Mouse (Mus musculus) heart, embryonic 15.5 days (tissue): Measurements from ENCODE around the gene Lmo4. TPM values are rescaled to one million over a fixed set of nuclear protein-coding genes. Genes with fewer than 3 reads are reported as not detected.

Experiments used
- ATAC-seq: fragments of 200-750 bp; cut with Nextera tagmentation; replicated peaks from 2 replicates; pipeline ENCODE4 v1.8.0; 2017; ENCODE audit warnings: low read depth, moderate TSS enrichment; ENCODE audit not compliant: insufficient number of reproducible peaks, insufficient read depth, low FRiP score
- H3K27ac ChIP-seq: fragments of 300-500 bp; sonication (generic); 2 replicates; pipeline ENCODE4 v1.5.1; 2015; ENCODE audit warnings: mild to moderate bottlenecking, inconsistent platforms
- H3K27me3 ChIP-seq: fragments of 300-500 bp; sonication (generic); 2 replicates; pipeline ENCODE4 v1.6.1; 2015; ENCODE audit warnings: inconsistent platforms
- H3K36me3 ChIP-seq: fragments of 300-500 bp; sonication (generic); 2 replicates; pipeline ENCODE4 v1.6.1; 2015; ENCODE audit warnings: mild to moderate bottlenecking, inconsistent platforms
- H3K4me1 ChIP-seq: fragments of 300-500 bp; sonication (generic); replicated peaks from 2 replicates; pipeline ENCODE4 v1.6.1; 2015; ENCODE audit warnings: inconsistent platforms
- H3K4me2 ChIP-seq: fragments of 300-500 bp; sonication (generic); 2 replicates; pipeline ENCODE4 v1.6.1; 2015; ENCODE audit warnings: inconsistent platforms, mild to moderate bottlenecking, moderate library complexity
- H3K4me3 ChIP-seq: fragments of 300-500 bp; sonication (generic); 2 replicates; pipeline ENCODE4 v1.5.1; 2015; ENCODE audit warnings: mild to moderate bottlenecking, inconsistent platforms
- H3K9ac ChIP-seq: fragments of 300-500 bp; sonication (generic); 2 replicates; pipeline ENCODE4 v1.6.1; 2015; ENCODE audit warnings: mild to moderate bottlenecking, inconsistent platforms
- H3K9me3 ChIP-seq: fragments of 300-500 bp; sonication (generic); replicated peaks from 2 replicates; pipeline ENCODE4 v1.6.1; 2016; ENCODE audit warnings: inconsistent platforms
- whole genome bisulfite sequencing: fragments of 180-500 bp; shearing (Covaris S2); methylation state at CpG from one replicate; pipeline ENCODE4 v1.1.7; 2015; ENCODE audit warnings: mixed read lengths; 5-methylcytosine and 5-hydroxymethylcytosine counted together
- polyA plus RNA-seq: library from polyadenylated mRNA; unstranded; fragments of >200 nt; fragmentation: Nextera tagmentation; extraction: Ambion mirVana; gene quantifications from 2 replicates; pipeline ENCODE4 v1.2.1, GENCODE M21; 2015

Lmo4 gene
- polyA plus RNA-seq, 1 experiment from 2014 or later: 43.5 TPM

DNA sequence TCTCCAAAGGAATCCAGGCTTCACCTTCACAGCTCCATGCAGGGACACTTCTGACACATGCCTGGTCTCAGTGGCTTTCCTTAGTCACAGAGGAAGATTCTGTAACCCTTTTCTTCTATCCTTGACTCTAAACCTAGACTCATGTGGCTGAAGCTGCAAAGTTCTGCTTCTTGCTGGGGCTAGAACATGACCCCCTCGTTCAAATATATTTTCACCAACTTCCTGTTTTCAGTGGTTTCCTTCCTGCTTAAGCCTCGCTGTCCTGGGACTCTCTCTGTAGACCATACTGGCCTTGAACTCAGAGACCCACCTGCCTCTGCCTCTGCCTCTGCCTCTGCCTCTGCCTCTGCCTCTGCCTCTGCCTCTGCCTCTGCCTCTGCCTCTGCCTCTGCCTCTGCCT is 34.5 kb downstream of the Lmo4 start:
- 76% methylated on average over 2 of the region's 2 CpGs for WGBS
- Histone ChIP-seq H3K4me1 (peaks cover 4% of the 10 kb centered on the region; the same call in 1 of the 2 replicates), H3K4me3 (no peak overlapping the region), H3K9ac (no peak overlapping the region), H3K9me3 (no peaks in the 10 kb centered on the region), H3K36me3 (no peaks in the 10 kb centered on the region), H3K27me3 (no peaks in the 10 kb centered on the region), H3K4me2 (no peak overlapping the region), H3K27ac (no peak overlapping the region)
- ATAC-seq: no peak

DNA sequence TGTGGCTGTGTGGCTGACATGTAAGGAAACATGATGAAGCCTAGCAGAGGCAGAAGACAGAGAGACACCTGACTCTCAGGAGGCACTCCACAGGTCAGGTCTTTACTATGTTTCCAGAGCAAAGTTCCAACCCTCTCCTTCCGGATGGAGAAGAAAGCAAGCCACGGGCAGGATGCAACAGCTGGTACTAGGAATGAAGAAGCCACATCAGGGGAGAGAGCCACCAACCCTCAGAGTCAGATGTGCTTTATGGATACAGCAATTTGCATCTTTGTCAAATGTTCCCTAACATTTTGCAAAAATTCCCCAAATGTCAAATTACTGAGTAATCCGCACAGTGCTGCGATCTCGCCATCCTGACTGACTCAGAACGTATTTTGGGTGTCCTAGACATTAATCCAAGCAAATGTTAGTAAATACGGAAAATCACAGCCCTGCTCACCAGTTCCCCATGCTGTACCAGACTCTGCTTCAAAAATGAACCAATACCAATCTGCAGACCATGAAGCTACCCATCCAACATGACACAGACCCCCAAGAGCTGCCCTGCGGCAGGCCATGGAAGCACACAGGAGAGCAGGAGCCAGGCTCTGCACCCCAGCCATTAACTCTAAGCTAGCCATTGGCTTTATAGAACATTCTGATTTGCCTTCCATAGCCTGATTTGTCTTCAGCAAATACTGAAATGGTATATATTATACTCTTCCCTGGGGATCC is 38.4 kb downstream of the Lmo4 start:
- ATAC-seq: no peak
- H3K4me1 ChIP-seq: peaks cover 15% of the 10 kb centered on the region; the same call in 1 of the 2 replicates
- H3K27me3 ChIP-seq: no peaks in the 10 kb centered on the region
- no peak overlapping the region for H3K9ac ChIP-seq
- no peaks in the 10 kb centered on the region for H3K36me3 ChIP-seq
- 87% methylated on average over 8 of the region's 8 CpGs for WGBS
- no peak overlapping the region for H3K27ac ChIP-seq
- H3K4me3 ChIP-seq: no peak overlapping the region
- no peak overlapping the region for H3K4me2 ChIP-seq
- no peaks in the 10 kb centered on the region for H3K9me3 ChIP-seq

GRCm38 (mm10) chr3:144165439-144165838 is 39.6 kb downstream of the Lmo4 start:
- H3K27ac ChIP-seq: no peak overlapping the region
- no peak overlapping the region for H3K4me3 ChIP-seq
- H3K36me3 ChIP-seq: no peaks in the 10 kb centered on the region
- no peak overlapping the region for H3K4me2 ChIP-seq
- ATAC-seq: no peak
- H3K4me1 ChIP-seq: peaks cover 16% of the 10 kb centered on the region; the same call in 1 of the 2 replicates
- WGBS: 71% methylated on average over 12 of the region's 12 CpGs
- H3K27me3 ChIP-seq: no peaks in the 10 kb centered on the region
- H3K9me3 ChIP-seq: no peaks in the 10 kb centered on the region
- H3K9ac ChIP-seq: no peak overlapping the region

GRCm38 (mm10) chr3:144164665-144165385 is 40.2 kb downstream of the Lmo4 start:
- Histone ChIP-seq H3K9ac (no peak overlapping the region), H3K4me1 (peaks cover 16% of the 10 kb centered on the region; the same call in 1 of the 2 replicates), H3K9me3 (no peaks in the 10 kb centered on the region), H3K27ac (peak overlapping the region; percentile 35; the same call in 1 of the 2 replicates), H3K27me3 (no peaks in the 10 kb centered on the region), H3K4me3 (no peak overlapping the region), H3K4me2 (0 out of 2 replicates have a peak overlapping the region, but pooled peaks have one; percentile 13), H3K36me3 (no peaks in the 10 kb centered on the region)
- ATAC-seq: no peak
- 52% methylated on average over 9 of the region's 9 CpGs for WGBS

DNA sequence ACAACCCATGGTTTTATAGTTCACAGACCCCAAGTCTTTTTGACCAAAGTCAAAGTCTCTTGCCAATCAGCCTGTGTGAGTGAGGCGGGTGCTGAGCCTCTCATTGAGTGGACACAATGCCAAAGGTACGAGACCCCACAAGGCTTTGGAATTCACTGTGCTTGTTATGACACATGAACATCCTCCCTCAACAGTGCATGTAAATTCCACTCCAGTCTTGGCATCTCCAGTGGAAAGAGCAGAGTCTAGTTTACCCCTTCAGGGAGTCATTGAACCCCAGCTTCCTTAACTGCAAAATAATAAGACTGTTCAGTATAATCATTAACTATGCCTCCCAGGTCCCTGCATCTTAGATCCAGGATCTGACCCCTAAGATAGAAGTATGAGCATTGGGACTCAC is 41.3 kb downstream of the Lmo4 start:
- Histone ChIP-seq H3K4me3 (no peak overlapping the region), H3K9me3 (no peaks in the 10 kb centered on the region), H3K9ac (no peak overlapping the region), H3K27me3 (no peaks in the 10 kb centered on the region), H3K27ac (no peak overlapping the region), H3K36me3 (no peaks in the 10 kb centered on the region), H3K4me1 (peaks cover 16% of the 10 kb centered on the region; the same call in 1 of the 2 replicates), H3K4me2 (no peak overlapping the region)
- 90% methylated on average over 2 of the region's 2 CpGs for WGBS
- no peak for ATAC-seq

GRCm38 (mm10) chr3:144162156-144162555 is 42.9 kb downstream of the Lmo4 start:
- Histone ChIP-seq H3K27ac (no peak overlapping the region), H3K4me2 (0 out of 2 replicates have a peak overlapping the region, but pooled peaks have one; percentile 9), H3K9ac (no peak overlapping the region), H3K4me3 (no peak overlapping the region), H3K9me3 (no peaks in the 10 kb centered on the region), H3K27me3 (no peaks in the 10 kb centered on the region), H3K4me1 (peaks cover 16% of the 10 kb centered on the region; the same call in 1 of the 2 replicates), H3K36me3 (no peaks in the 10 kb centered on the region)
- 13% methylated on average over 8 of the region's 8 CpGs for WGBS
- ATAC-seq: no peak

DNA sequence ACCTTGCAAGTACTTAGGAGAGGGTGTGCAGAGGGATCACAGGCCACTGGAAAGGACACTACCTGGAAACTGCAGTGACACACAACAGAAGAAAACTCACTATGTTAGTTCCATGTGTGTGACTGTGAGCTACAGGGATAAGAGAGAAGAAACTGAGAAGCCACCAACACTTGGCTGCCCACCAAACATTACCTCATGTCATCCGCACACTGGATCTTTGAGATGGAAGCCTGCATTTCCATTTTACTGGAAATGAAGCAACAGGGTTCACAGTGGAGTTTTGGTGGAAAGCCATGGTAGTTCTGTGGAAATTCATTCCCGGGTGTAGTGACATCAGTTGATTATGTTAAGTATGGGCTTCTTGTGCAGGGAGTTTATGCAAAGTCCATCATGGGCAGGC is 43.8 kb downstream of the Lmo4 start:
- peaks cover 16% of the 10 kb centered on the region; the same call in 1 of the 2 replicates for H3K4me1 ChIP-seq
- no peak overlapping the region for H3K27ac ChIP-seq
- H3K4me3 ChIP-seq: no peak overlapping the region
- H3K9me3 ChIP-seq: no peaks in the 10 kb centered on the region
- no peaks in the 10 kb centered on the region for H3K27me3 ChIP-seq
- no peak for ATAC-seq
- no peak overlapping the region for H3K4me2 ChIP-seq
- H3K9ac ChIP-seq: no peak overlapping the region
- no peaks in the 10 kb centered on the region for H3K36me3 ChIP-seq
- WGBS: 38% methylated on average over 2 of the region's 2 CpGs

GRCm38 (mm10) chr3:144155746-144156145 is 49.3 kb downstream of the Lmo4 start:
- Histone ChIP-seq H3K4me1 (peaks cover 3% of the 10 kb centered on the region; the same call in 1 of the 2 replicates), H3K4me3 (no peak overlapping the region), H3K36me3 (no peaks in the 10 kb centered on the region), H3K9me3 (no peaks in the 10 kb centered on the region), H3K27ac (no peak overlapping the region), H3K4me2 (no peak overlapping the region), H3K27me3 (no peaks in the 10 kb centered on the region), H3K9ac (no peak overlapping the region)
- 64% methylated on average over 3 of the region's 3 CpGs for WGBS
- ATAC-seq: no peak

DNA sequence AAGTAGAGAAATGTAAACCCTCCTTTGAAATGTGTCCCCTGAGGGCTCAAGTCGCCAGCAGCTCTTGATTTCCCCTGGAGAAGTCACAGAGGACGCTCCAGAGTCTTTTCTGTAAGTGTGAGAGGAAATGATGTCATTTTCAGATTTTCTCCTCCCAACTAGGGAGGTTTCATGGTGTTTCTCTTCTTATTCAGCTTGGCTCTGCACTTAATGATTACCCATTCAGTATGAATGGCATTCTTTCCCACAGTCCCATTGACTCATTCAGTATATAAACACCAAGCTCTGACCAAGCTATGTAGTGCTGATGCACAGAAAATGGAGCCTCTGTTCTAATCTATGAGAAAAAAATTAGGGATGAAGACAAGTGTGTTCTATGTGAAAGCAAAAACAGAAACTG is 51.6 kb downstream of the Lmo4 start:
- WGBS: 34% methylated on average over 2 of the region's 2 CpGs
- no peak overlapping the region for H3K27ac ChIP-seq
- no peaks in the 10 kb centered on the region for H3K36me3 ChIP-seq
- H3K4me3 ChIP-seq: no peak overlapping the region
- H3K27me3 ChIP-seq: no peaks in the 10 kb centered on the region
- no peaks in the 10 kb centered on the region for H3K9me3 ChIP-seq
- peaks cover 3% of the 10 kb centered on the region; the same call in 1 of the 2 replicates for H3K4me1 ChIP-seq
- H3K9ac ChIP-seq: no peak overlapping the region
- no peak for ATAC-seq
- no peak overlapping the region for H3K4me2 ChIP-seq

- H3K4me3 ChIP-seq: no peak overlapping the region
- no peak for ATAC-seq
- no peak overlapping the region for H3K9ac ChIP-seq
- no peak overlapping the region for H3K27ac ChIP-seq
- H3K4me2 ChIP-seq: no peak overlapping the region
- H3K4me1 ChIP-seq: peaks cover 3% of the 10 kb centered on the region; the same call in 1 of the 2 replicates
- no peaks in the 10 kb centered on the region for H3K27me3 ChIP-seq
- H3K36me3 ChIP-seq: no peaks in the 10 kb centered on the region
- H3K9me3 ChIP-seq: no peaks in the 10 kb centered on the region
- WGBS: 73% methylated on average over 6 of the region's 6 CpGs
These were observed 54.0 kb downstream of the Lmo4 start for GRCm38 (mm10) chr3:144151001-144151400.

DNA sequence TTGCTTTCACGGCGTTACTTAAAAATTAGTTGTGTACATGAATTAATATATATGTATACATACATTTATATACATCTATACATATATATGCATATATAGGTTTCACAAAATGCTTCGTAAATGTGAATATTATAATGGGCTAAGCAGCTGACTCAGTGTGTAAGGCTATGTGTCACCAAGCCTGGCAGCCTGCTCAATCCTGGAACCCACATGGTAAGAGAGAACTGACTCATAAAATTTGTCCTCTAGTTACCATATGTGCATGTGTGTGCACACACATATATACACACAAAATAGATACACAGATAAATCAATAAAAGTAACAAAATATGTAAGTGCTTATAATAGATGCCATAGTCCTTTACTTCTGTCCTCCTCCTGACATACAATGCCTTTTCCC is 56.8 kb downstream of the Lmo4 start:
- Histone ChIP-seq H3K36me3 (no peaks in the 10 kb centered on the region), H3K9me3 (no peaks in the 10 kb centered on the region), H3K27ac (no peak overlapping the region), H3K4me3 (no peak overlapping the region), H3K27me3 (no peaks in the 10 kb centered on the region), H3K4me2 (no peak overlapping the region), H3K4me1 (no peaks in the 10 kb centered on the region), H3K9ac (no peak overlapping the region)
- no peak for ATAC-seq
- WGBS: 90% methylated on average over 3 of the region's 3 CpGs
